Comparison of ENCODE assay signal across 8 mouse cellular contexts in the genomic region with DNA sequence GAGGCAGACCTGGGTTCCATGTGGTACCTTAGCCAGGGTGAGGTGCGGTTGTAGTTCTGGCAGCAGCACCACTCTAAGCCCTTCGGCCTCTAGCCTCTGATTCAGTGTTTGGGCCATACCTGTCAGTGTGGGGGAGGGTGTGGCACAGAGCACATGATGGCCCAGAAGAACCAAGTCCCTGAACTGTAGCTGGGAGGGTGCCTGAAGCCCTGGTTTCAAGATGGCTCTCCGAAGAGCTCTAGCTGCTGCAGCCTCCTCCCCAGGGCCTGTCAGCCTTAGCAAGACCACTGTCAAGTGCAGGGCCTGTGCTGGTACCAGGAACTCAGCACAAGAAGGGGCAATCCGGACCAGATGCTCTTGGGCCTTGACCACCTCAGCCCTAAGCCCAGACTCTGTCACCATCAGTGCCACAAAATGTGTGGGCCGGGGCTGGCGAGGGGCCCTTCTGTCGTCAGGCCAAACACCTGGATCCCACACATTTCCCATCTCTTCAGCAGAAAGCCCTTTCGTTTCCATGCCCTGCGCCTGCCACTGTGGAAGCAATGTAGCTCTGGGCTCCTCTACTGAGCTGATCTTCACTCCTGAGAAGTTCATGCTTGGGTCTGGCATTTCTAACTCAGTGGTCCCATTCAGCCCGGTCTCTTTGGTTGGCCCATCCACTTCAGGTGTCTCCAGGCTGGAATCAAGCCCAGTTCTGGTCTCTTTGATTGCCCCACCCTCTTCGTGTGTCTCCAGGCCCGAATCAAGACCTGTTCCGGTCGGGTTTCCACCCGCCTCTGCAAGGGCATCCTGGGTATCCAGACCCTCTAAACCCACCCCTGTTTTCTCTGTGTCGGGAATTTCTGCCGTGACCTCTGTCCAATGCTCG. TPM values are rescaled to one million over a fixed set of nuclear protein-coding genes. Genes with fewer than 3 reads are reported as not detected.
A peak's percentile ranks its signal among the peaks of the same experiment; 100 is the strongest.
DNase-seq lines count a peak whose midpoint lies in the region; ATAC-seq lines count a peak whose summit lies in the region.

No protein-coding gene starts in this region.

- peaks cover 44% of the 10 kb centered on the region for H3K36me3 ChIP-seq in forebrain, embryonic 15.5 days
- peaks cover 44% of the 10 kb centered on the region for H3K36me3 ChIP-seq in liver, embryonic 15.5 days (replicated peaks)
- peaks cover 39% of the 10 kb centered on the region for H3K36me3 ChIP-seq in stomach, embryonic 16.5 days (ENCODE audit: control insufficient read depth, insufficient read depth, low read length)

- peaks cover 19% of the 10 kb centered on the region; the same call in 1 of the 2 replicates for H3K27me3 ChIP-seq in forebrain, embryonic 15.5 days
- H3K27me3 ChIP-seq in liver, embryonic 15.5 days = peaks cover 11% of the 10 kb centered on the region
- H3K27me3 ChIP-seq in stomach, embryonic 16.5 days (ENCODE audit: control insufficient read depth, insufficient read depth, low read length) = no peaks in the 10 kb centered on the region

- peaks cover 28% of the 10 kb centered on the region for H3K4me1 ChIP-seq in forebrain, embryonic 15.5 days
- H3K4me1 ChIP-seq in liver, embryonic 15.5 days (replicated peaks) = peaks cover 58% of the 10 kb centered on the region
- peaks cover 39% of the 10 kb centered on the region for H3K4me1 ChIP-seq in stomach, embryonic 16.5 days (ENCODE audit: control insufficient read depth, insufficient read depth, low read length)

- H3K4me3 ChIP-seq in forebrain, embryonic 15.5 days = peak overlapping the region; percentile 76
- peak overlapping the region; percentile 88 for H3K4me3 ChIP-seq in liver, embryonic 15.5 days (replicated peaks)
- H3K4me3 ChIP-seq in stomach, embryonic 16.5 days (replicated peaks; ENCODE audit: low read length) = peak overlapping the region; percentile 78

- peak overlapping the region; percentile 96 for H3K4me2 ChIP-seq in forebrain, embryonic 15.5 days (replicated peaks)
- peak overlapping the region; percentile 97 for H3K4me2 ChIP-seq in liver, embryonic 15.5 days
- H3K4me2 ChIP-seq in stomach, embryonic 16.5 days (ENCODE audit: low read depth, low read length) = peak overlapping the region; percentile 90

- H3K27ac ChIP-seq in forebrain, embryonic 15.5 days (replicated peaks) = peak overlapping the region; percentile 86
- H3K27ac ChIP-seq in liver, embryonic 15.5 days (replicated peaks) = peak overlapping the region; percentile 94
- peak overlapping the region; percentile 99 for H3K27ac ChIP-seq in stomach, embryonic 16.5 days (ENCODE audit: low read length)

- no peaks in the 10 kb centered on the region for H3K9me3 ChIP-seq in forebrain, embryonic 15.5 days
- no peaks in the 10 kb centered on the region for H3K9me3 ChIP-seq in liver, embryonic 15.5 days (replicated peaks)
- no peaks in the 10 kb centered on the region for H3K9me3 ChIP-seq in stomach, embryonic 16.5 days (replicated peaks; ENCODE audit: control insufficient read depth, low read length)

- 27% methylated on average over 18 of the region's 18 CpGs for WGBS in forebrain, embryonic 15.5 days
- 34% methylated on average over 18 of the region's 18 CpGs for WGBS in liver, embryonic 15.5 days (ENCODE audit: insufficient replicate concordance)
- 30% methylated on average over 18 of the region's 18 CpGs for WGBS in stomach, embryonic 16.5 days

- peak overlapping the region; percentile 75 for H3K9ac ChIP-seq in forebrain, embryonic 15.5 days (replicated peaks)
- H3K9ac ChIP-seq in liver, embryonic 15.5 days = peak overlapping the region; percentile 76
- H3K9ac ChIP-seq in stomach, embryonic 16.5 days (ENCODE audit: low read length) = peak overlapping the region; percentile 85

- peak; percentile 38 to 47 for DNase-seq in frontal cortex, postnatal 10 days (ENCODE audit: low spot score in 2 of 2)
- DNase-seq in frontal cortex, postnatal 36 days (ENCODE audit: low spot score in 2 of 2) = no peak
- DNase-seq in right cerebral cortex, postnatal 10 days (ENCODE audit: low spot score in 2 of 2) = peak; percentile 45 to 66
- no peak for DNase-seq in right cerebral cortex, postnatal 4 days
- no peak for DNase-seq in c-Kit-positive CD71-positive TER-119-positive erythroid progenitor cells, embryonic 14.5 days (ENCODE audit: low spot score)

- peak; percentile 20; the same call in 1 of the 2 replicates for ATAC-seq in forebrain, embryonic 15.5 days (replicated peaks)
- no peak; the same call in 1 of the 2 replicates for ATAC-seq in liver, embryonic 15.5 days (ENCODE audit: insufficient read depth)
- ATAC-seq in stomach, embryonic 16.5 days (ENCODE audit: insufficient read depth, low FRiP score) = peak; percentile 2; the same call in 1 of the 2 replicates

RNA-seq across cellular contexts. Expression of a gene that starts 1.6 kb away (rescaled TPM):
- polyA plus RNA-seq in forebrain, embryonic 15.5 days (2015; fragmentation: Nextera tagmentation; extraction: Ambion mirVana) = 4.8 and 5.7 TPM in 2 replicates
- polyA plus RNA-seq in liver, embryonic 15.5 days (2015; fragmentation: Nextera tagmentation; extraction: Ambion mirVana) = 0.98 TPM in 2 replicates
- polyA plus RNA-seq in stomach, embryonic 16.5 days (2015; fragmentation: Nextera tagmentation; extraction: Ambion mirVana) = 6.0 and 6.3 TPM in 2 replicates

RNA-seq across cellular contexts. Expression of a gene that starts 11.7 kb away (rescaled TPM):
- polyA plus RNA-seq in forebrain, embryonic 15.5 days (2015; fragmentation: Nextera tagmentation; extraction: Ambion mirVana) = 78.8 and 85.9 TPM in 2 replicates
- polyA plus RNA-seq in liver, embryonic 15.5 days (2015; fragmentation: Nextera tagmentation; extraction: Ambion mirVana) = 20.1 and 25.2 TPM in 2 replicates
- 50.9 and 51.4 TPM in 2 replicates for polyA plus RNA-seq in stomach, embryonic 16.5 days (2015; fragmentation: Nextera tagmentation; extraction: Ambion mirVana)

RNA-seq across cellular contexts. Expression of a gene that starts 16.1 kb away (rescaled TPM):
- 4.1 and 6.0 TPM in 2 replicates for polyA plus RNA-seq in forebrain, embryonic 15.5 days (2015; fragmentation: Nextera tagmentation; extraction: Ambion mirVana)
- polyA plus RNA-seq in liver, embryonic 15.5 days (2015; fragmentation: Nextera tagmentation; extraction: Ambion mirVana) = 6.1 and 6.3 TPM in 2 replicates
- 81.9 and 86.4 TPM in 2 replicates for polyA plus RNA-seq in stomach, embryonic 16.5 days (2015; fragmentation: Nextera tagmentation; extraction: Ambion mirVana)

RNA-seq across cellular contexts. Expression of a gene that starts 29.4 kb away (rescaled TPM):
- 105 and 106 TPM in 2 replicates for polyA plus RNA-seq in forebrain, embryonic 15.5 days (2015; fragmentation: Nextera tagmentation; extraction: Ambion mirVana)
- polyA plus RNA-seq in liver, embryonic 15.5 days (2015; fragmentation: Nextera tagmentation; extraction: Ambion mirVana) = 0.38 and 0.39 TPM in 2 replicates
- 8.6 and 10.0 TPM in 2 replicates for polyA plus RNA-seq in stomach, embryonic 16.5 days (2015; fragmentation: Nextera tagmentation; extraction: Ambion mirVana)

Comparison
In these comparisons a context has a peak if more than half of its experiments do, and no peak if none do; other contexts are left out.
1. DNase-seq: peak in frontal cortex, postnatal 10 days (2 of 2) and right cerebral cortex, postnatal 10 days (2 of 2); none in frontal cortex, postnatal 36 days (0 of 2), right cerebral cortex, postnatal 4 days (single experiment) and c-Kit-positive CD71-positive TER-119-positive erythroid progenitor cells, embryonic 14.5 days (single experiment).
2. RNA of a gene that starts 16.1 kb away (polyA plus RNA-seq): 81.9 to 86.4 TPM in stomach, embryonic 16.5 days; 6.1 to 6.3 TPM in liver, embryonic 15.5 days and 4.1 to 6.0 TPM in forebrain, embryonic 15.5 days; every median in the first group is over 10 times any median in the second.
3. Peak in every context shown above with its lines, with median percentiles within 50 percentile points of each other: H3K27ac ChIP-seq, H3K4me2 ChIP-seq, H3K4me3 ChIP-seq and H3K9ac ChIP-seq.